Mouse (Mus musculus) brain, adult 2 months (tissue): ENCODE data around the gene Haus6.
A peak's percentile ranks its signal among the peaks of the same experiment; 100 is the strongest.
"Not testable (repeated sequence)": the region's sequence is repeated elsewhere in the genome, so short reads cannot be mapped to it uniquely, and the experiment has no call there.

Source experiments
- DNase-seq: peaks from one replicate; pipeline ENCODE4 v3.0.0; 2011; ENCODE audit warnings: low read depth, low spot score

The Haus6 gene

GRCm38 (mm10) chr4:86611524-86612288 lies at the start of gene Haus6:
Gene Haus6 (minus strand): TSS chr4:86612055.
- peak; percentile 100 for DNase-seq

DNA sequence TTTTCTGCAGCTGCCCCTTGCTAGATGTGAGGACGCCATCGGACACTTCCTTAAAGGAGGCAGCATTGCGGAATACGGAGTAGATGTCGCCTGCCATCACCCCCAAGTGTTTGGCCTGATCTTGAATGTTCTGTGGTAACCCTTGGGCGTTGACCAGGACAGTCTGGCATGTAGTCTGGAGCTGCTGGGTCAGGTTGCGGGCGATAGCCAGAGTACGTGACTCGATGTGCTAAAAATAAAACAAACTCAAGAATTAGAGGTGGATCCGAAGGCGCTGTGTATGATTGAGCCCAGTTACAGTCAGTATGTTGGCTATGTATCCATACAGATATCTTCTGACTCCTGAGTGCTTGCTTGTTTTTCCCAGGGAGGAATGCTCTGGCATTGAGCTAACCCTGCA lies 45.3 kb upstream of the Haus6 start:
- DNase-seq = no peak

GRCm38 (mm10) chr4:86656410-86656809 lies 44.6 kb upstream of the Haus6 start:
- not testable (repeated sequence) for DNase-seq

GRCm38 (mm10) chr4:86651686-86652384 lies 40.0 kb upstream of the Haus6 start:
- DNase-seq = peak; percentile 60

GRCm38 (mm10) chr4:86648394-86648793 lies 36.5 kb upstream of the Haus6 start:
- DNase-seq = not testable (repeated sequence)

DNA sequence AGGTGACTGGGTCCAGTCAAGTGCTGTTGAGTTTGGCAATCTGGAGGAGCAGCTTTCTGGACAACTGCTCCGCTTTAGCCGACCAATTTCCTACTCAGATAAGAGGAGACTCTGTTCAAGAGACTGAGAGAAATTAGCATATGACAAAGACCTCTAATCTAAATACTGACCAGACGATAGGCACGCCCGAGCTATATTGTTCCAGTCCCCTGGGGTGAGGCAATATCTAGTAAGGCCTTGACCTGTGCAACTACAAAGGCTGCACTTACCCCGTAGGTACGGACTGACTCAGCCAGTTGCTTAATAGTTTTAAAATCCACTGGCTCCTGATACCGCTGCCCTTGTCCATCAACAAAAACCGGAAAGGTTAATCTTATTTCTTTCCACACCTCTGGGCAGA lies 25.7 kb upstream of the Haus6 start:
- DNase-seq = not testable (repeated sequence)

- DNase-seq = not testable (repeated sequence)
These were observed 23.0 kb upstream of the Haus6 start for GRCm38 (mm10) chr4:86634873-86635272.

- not testable (repeated sequence) for DNase-seq
These were observed 22.5 kb upstream of the Haus6 start for GRCm38 (mm10) chr4:86634312-86634711.

GRCm38 (mm10) chr4:86632556-86632955 lies 20.7 kb upstream of the Haus6 start:
- not testable (repeated sequence) for DNase-seq

DNA sequence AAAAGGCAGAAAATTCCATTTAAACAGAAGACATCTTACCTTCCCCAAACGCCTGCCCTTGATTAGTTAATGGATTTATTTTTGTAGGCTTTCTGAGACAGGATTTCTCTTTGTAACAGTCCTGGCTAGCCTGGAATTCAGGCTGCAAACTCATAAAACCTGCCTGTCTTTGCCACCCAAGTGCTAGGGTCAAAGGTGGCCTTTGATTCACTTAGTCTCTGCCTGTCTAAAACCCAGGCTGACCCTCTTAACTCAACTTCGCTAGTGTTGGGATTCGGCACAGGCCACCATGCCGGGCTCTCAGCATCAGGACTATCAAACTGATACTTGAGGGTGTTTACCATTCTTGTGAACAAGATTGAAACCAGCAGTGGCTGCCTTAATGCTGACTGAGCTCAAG lies 20.0 kb upstream of the Haus6 start:
- DNase-seq = no peak

DNA sequence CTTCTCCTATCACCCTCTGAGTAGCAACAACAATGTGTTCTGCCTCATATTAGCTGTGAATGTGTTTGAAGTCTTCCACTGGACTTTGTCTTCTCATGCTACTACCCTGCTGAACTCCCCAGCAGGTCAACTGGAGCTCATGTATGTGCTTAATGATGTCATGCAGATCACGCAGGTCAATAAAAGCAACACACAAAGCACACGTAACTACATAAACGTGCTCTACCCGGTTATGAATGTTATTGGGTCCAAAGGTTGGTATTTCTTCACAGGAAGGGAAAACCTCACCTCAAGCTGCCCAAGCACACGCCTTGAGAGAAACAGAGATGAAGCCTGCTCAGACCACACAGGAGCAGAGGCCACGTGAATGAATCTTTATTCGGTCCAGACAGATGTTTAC lies 14.6 kb upstream of the Haus6 start:
- not testable (repeated sequence) for DNase-seq

- no peak for DNase-seq
These were observed 13.6 kb upstream of the Haus6 start for GRCm38 (mm10) chr4:86625463-86625862.

DNA sequence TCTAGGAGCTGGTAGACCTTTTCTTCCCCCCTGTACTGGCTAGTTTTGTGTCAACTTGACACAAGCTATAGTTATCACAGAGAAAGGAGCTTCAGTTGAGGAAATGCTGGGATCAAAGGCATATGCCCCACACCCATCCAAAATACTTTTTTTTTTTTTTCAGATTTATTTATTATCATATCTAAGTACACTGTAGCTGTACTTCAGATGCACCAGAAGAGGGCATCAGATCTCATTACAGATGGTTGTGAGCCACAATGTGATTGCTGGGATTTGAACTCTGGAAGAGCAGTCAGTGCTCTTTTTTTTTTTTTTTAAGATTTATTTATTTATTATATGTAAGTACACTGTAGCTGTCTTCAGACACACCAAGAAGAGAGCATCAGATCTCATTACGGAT lies 10.7 kb upstream of the Haus6 start:
- DNase-seq = not testable (repeated sequence)

DNA sequence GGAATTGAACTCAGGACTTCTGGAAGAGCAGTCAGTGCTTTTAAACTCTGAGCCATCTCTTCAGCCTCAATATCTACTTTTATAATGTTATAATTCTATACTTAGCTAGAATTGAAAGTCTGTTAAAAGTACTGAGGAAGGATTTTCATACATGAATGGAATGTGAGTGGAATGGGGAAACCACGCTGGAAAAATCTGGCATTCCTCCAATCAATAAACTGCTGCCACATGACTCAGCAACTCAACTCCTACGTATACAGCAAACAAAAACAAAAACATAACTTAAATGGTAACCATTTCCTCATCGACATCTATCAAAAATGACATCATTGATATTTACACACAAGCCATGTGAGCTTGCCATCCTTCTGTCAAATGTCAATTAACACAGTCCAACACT lies 10.3 kb upstream of the Haus6 start:
- DNase-seq = no peak

DNA sequence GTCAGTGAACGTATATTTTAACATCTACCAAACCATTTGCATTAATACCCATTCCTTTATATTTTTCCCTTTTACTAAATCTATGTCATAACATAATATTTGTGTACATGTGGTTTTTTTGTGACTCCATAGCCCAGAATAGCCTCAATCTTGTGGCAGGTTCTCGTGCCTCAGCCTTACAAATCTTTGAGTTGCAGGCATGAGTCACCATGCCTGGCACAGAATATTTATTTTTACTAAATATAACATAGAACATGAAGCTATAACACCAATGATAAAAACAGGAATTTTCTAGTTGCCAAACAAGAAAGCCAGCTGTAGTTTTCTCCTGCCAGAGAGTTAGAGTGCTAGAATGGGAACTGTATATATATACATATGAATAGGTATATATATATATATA lies 8.7 kb upstream of the Haus6 start:
- DNase-seq = peak; percentile 78

- no peak for DNase-seq
These were observed 400 bp upstream of the Haus6 start for GRCm38 (mm10) chr4:86612289-86612620.

- no peak for DNase-seq
These were observed 20.6 kb downstream of the Haus6 start for GRCm38 (mm10) chr4:86591304-86591703.

DNA sequence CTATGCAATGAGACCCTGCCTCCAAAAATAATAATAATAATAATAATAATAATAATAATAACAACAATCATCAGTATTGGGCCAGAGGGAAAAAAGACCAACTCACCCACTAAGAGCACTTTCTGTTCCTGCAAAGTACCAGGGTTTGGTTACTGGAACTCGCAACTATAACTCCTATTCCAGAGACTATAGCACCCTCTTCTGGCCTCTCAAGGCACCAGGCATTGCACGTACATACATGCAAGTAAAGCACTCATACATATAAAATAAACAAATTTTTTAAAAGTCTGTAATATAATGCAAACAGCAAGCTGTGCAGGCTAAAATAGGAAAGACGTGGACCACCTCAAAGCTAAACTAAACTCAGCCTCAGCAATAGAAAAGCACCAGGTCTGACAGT lies 23.6 kb downstream of the Haus6 start:
- no peak for DNase-seq

DNA sequence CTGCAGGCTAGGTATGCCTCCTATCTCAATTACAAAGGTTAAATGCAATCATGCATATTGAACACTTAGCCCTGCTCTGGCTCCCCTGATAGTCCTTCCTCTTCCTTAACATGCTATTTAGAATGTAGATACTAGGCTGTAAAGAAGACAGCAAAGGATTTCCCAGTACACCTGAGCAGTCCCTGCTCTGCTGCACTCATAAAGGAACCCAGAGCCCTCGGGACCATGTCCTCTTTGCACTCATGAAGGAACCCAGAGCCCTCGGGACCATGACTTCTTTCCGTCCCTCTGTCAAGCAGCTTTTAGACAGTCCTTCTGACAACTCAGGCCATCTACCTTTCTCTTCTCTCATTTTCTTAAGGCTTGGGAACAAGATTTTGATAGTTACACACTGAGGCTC lies 31.3 kb downstream of the Haus6 start:
- DNase-seq = no peak

GRCm38 (mm10) chr4:86580056-86580455 lies 31.8 kb downstream of the Haus6 start:
- no peak for DNase-seq

- no peak for DNase-seq
These were observed 35.1 kb downstream of the Haus6 start for GRCm38 (mm10) chr4:86576630-86577225.

GRCm38 (mm10) chr4:86576120-86576541 lies 35.7 kb downstream of the Haus6 start:
- DNase-seq = peak; percentile 71
